Mouse (Mus musculus) adrenal gland (tissue): ENCODE measurements around the gene Srd5a1.

Source experiments
- intact Hi-C: fragments of 180-260 bp; cut with DNase I; formaldehyde crosslinking; loops from one replicate; pipeline ENCODE4 v1.15.1; 2025

The Srd5a1 gene

GRCm38 (mm10) chr13:69545019-69545418, 66.2 kb downstream of the Srd5a1 start:
- intact Hi-C loops: loop anchor here (5.0 kb wide), 2 partner anchors 38 to 53 kb away; no protein-coding TSS in a partner anchor

- intact Hi-C loops: no loop called here
Measured at GRCm38 (mm10) chr13:69543595-69543994, 67.6 kb downstream of the Srd5a1 start.

- intact Hi-C loops: no loop called here
Measured at GRCm38 (mm10) chr13:69542571-69543352, 68.5 kb downstream of the Srd5a1 start.

GRCm38 (mm10) chr13:69541776-69542175, 69.5 kb downstream of the Srd5a1 start:
- intact Hi-C loops: no loop called here

GRCm38 (mm10) chr13:69541209-69541608, 70.0 kb downstream of the Srd5a1 start:
- intact Hi-C loops: no loop called here

GRCm38 (mm10) chr13:69538327-69538726, 72.9 kb downstream of the Srd5a1 start:
- intact Hi-C loops: no loop called here

- intact Hi-C loops: no loop called here
Measured at GRCm38 (mm10) chr13:69537366-69537765, 73.9 kb downstream of the Srd5a1 start.

- intact Hi-C loops: no loop called here
Measured at GRCm38 (mm10) chr13:69536021-69536420, 75.2 kb downstream of the Srd5a1 start.

GRCm38 (mm10) chr13:69534654-69535551, 76.3 kb downstream of the Srd5a1 start:
- intact Hi-C loops: no loop called here

- intact Hi-C loops: no loop called here
Measured at GRCm38 (mm10) chr13:69534334-69534653, 76.9 kb downstream of the Srd5a1 start, which contains the start of gene Tent4a. Gene Tent4a (minus strand): TSS chr13:69534617.

GRCm38 (mm10) chr13:69533405-69534333, 77.6 kb downstream of the Srd5a1 start, which contains the start of gene Nsun2:
Gene Nsun2 (plus strand): TSS chr13:69533746.
- intact Hi-C loops: no loop called here

- intact Hi-C loops: no loop called here
Measured at GRCm38 (mm10) chr13:69532893-69533404, 78.3 kb downstream of the Srd5a1 start.

- intact Hi-C loops: no loop called here
Measured at GRCm38 (mm10) chr13:69532101-69532892, 78.9 kb downstream of the Srd5a1 start.

- intact Hi-C loops: no loop called here
Measured at GRCm38 (mm10) chr13:69531431-69531830, 79.8 kb downstream of the Srd5a1 start.

GRCm38 (mm10) chr13:69530951-69531350, 80.3 kb downstream of the Srd5a1 start:
- intact Hi-C loops: no loop called here

GRCm38 (mm10) chr13:69530156-69530555, 81.1 kb downstream of the Srd5a1 start:
- intact Hi-C loops: no loop called here

- intact Hi-C loops: no loop called here
Measured at GRCm38 (mm10) chr13:69528531-69528930, 82.7 kb downstream of the Srd5a1 start.

- intact Hi-C loops: no loop called here
Measured at GRCm38 (mm10) chr13:69525867-69526266, 85.4 kb downstream of the Srd5a1 start.

GRCm38 (mm10) chr13:69524158-69524530, 87.1 kb downstream of the Srd5a1 start:
- intact Hi-C loops: no loop called here
